Mouse (Mus musculus) adrenal gland, adult 18-20 months (tissue): ENCODE results near the gene Olfr297. TPM values are rescaled to one million over a fixed set of nuclear protein-coding genes. Genes with fewer than 3 reads are reported as not detected.

Source experiments
- DNase-seq, 2 experiments: peaks; one replicate each; pipeline ENCODE4 v3.0.0; 2021 to 2022; ENCODE audit warnings: low spot score in 2 of 2
- long read RNA-seq, 2 experiments: library from polyadenylated mRNA; stranded (forward); transcript quantifications; one replicate each; pipeline ENCODE4 v2.0.0; 2021
- total RNA-seq, 2 experiments: library from RNA; stranded (reverse); gene quantifications; 1 replicate in 1 of 2; 2 replicates in 1 of 2; pipeline ENCODE4 v1.2.3; 2021

Gene Olfr297
- not detected for total RNA-seq
- long read RNA-seq, experiment 1: 0 reads
- long read RNA-seq, experiment 2: 0 reads

- DNase-seq: no peak
Observed at GRCm38 (mm10) chr7:86519668-86520067, at the start of gene Olfr297. TSS of gene Olfr297 (plus strand) at chr7:86519968.

- no peak for DNase-seq
Observed at GRCm38 (mm10) chr7:86492384-86492783, 27.4 kb upstream of the Olfr297 start, which contains the start of gene Olfr298. TSS of gene Olfr298 (minus strand) at chr7:86492484.

Other genes starting within 250 kb of the Olfr297 start
- not detected for gene Olfr310, start 242.8 kb upstream of the Olfr297 start, total RNA-seq
- not detected for gene Olfr309, start 206.3 kb upstream of the Olfr297 start, total RNA-seq
- gene Olfr308, start 194.3 kb upstream of the Olfr297 start, total RNA-seq: not detected
- gene Olfr307, start 182.4 kb upstream of the Olfr297 start, total RNA-seq: not detected
- gene Olfr305, start 153.0 kb upstream of the Olfr297 start, total RNA-seq: not detected
- gene Olfr304, start 133.3 kb upstream of the Olfr297 start, total RNA-seq: not detected
- not detected for gene Olfr303, start 122.2 kb upstream of the Olfr297 start, total RNA-seq
- gene Olfr301, start 116.1 kb upstream of the Olfr297 start, total RNA-seq: not detected
- not detected for gene Olfr299, start 60.0 kb upstream of the Olfr297 start, total RNA-seq
- gene Olfr298, start 27.5 kb upstream of the Olfr297 start, total RNA-seq: not detected
- gene Olfr295, start 63.9 kb downstream of the Olfr297 start, total RNA-seq: not detected
- gene Olfr294, start 96.7 kb downstream of the Olfr297 start, total RNA-seq: not detected
- gene Olfr293, start 129.1 kb downstream of the Olfr297 start, total RNA-seq: not detected
- gene Olfr292, start 168.4 kb downstream of the Olfr297 start, total RNA-seq: not detected